Mouse (Mus musculus): Measurements from ENCODE around the gene Hdhd3.
"Not testable (repeated sequence)": the region's sequence is repeated elsewhere in the genome, so short reads cannot be mapped to it uniquely, and the experiment has no call there.

Hdhd3 gene

GRCm38 (mm10) chr4:62508839-62509238, 5.6 kb upstream of the Hdhd3 start:
- peak; percentile 60 for DNase-seq

- peak; percentile 66 for DNase-seq
These were observed 3.5 kb upstream of the Hdhd3 start for GRCm38 (mm10) chr4:62506798-62507197.

- DNase-seq: no peak
These were observed 2.7 kb upstream of the Hdhd3 start for GRCm38 (mm10) chr4:62505991-62506390.

- peak; percentile 46 for DNase-seq
These were observed 298 bp downstream of the Hdhd3 start for GRCm38 (mm10) chr4:62502969-62503368.

DNA sequence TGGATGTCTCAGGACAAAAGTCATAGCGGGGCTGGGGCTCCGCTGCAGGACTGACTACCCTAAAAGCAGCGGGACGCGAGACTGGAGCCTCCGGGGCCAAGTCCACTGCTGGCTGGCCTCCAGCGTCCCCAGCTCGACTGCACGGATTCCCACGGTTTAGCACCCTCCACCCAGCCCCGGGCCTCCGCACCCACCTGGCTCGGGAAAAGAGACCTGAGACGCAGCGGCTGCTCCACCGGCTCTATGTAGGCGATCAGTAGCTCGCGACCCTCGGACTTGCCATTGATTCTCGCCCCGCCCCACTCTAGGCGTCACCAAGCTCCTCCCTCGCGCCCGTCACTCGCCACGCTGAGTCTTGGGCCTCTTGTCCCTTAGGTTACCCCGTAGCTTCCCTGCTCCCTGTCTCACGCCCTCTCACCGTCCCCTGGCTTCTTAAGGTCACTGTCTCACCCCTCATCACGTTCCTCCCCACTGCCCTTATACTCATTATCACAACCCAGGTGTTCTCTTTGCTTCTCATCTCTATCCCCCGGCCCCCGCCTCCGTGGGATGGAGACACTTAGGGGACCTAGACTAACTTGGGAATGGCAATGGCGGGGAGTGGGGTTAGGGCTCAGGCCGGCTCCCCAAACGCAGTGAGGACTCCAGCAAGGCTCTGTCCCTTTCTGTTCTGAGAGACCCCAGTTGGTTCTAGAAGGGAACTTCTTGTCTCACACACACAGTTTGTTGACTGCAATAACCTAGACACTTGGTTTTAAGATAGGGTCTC, 1.1 kb downstream of the Hdhd3 start:
- peak; percentile 96 for DNase-seq

GRCm38 (mm10) chr4:62501534-62501933, 1.7 kb downstream of the Hdhd3 start:
- DNase-seq: no peak

- no peak for DNase-seq
These were observed 2.5 kb downstream of the Hdhd3 start for GRCm38 (mm10) chr4:62500799-62501198.

- peak; percentile 73 for DNase-seq
These were observed 6.5 kb downstream of the Hdhd3 start for GRCm38 (mm10) chr4:62496815-62497214.

DNA sequence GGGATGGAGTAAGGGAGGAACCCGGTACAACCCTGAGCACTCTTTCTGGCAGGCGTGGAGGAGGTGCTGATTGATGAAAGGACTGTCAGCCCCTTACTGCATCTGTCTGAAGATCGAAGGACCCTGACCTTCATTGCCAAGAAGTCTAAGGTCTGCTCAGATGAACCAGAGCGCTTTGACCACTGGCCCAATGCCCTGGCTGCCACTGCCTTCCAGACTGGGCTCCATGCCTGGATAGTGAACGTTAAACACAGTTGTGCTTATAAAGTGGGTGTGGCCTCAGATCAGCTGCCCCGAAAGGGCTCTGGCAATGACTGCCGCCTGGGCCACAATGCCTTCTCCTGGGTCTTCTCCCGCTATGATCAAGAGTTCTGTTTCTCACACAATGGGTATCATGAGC, 7.3 kb downstream of the Hdhd3 start:
- DNase-seq: peak; percentile 66

GRCm38 (mm10) chr4:62494230-62494629, 9.0 kb downstream of the Hdhd3 start:
- DNase-seq: no peak

DNA sequence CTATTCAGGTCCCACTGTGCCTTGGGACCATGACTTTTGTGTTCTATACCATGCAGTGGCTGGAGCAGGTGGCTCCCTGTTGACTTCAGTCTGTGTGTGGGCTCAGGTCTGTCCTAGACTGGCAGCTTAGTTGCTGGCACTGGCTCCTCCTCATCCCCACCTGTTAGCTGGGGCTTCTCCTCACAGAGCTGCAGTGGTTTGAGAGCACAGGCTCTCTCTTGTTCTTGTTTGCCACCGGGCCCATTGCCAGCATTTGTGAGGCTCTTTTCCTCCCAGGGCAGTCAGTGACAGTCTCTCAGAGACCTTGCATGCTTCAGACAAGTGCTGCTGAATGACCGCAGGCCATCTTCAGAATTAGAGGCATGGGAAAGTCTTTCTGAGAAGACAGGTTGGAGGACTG, 10.6 kb downstream of the Hdhd3 start:
- no peak for DNase-seq

- no peak for DNase-seq
These were observed 15.4 kb downstream of the Hdhd3 start for GRCm38 (mm10) chr4:62487914-62488313.

- DNase-seq: no peak
These were observed 16.1 kb downstream of the Hdhd3 start for GRCm38 (mm10) chr4:62487172-62487571.

DNA sequence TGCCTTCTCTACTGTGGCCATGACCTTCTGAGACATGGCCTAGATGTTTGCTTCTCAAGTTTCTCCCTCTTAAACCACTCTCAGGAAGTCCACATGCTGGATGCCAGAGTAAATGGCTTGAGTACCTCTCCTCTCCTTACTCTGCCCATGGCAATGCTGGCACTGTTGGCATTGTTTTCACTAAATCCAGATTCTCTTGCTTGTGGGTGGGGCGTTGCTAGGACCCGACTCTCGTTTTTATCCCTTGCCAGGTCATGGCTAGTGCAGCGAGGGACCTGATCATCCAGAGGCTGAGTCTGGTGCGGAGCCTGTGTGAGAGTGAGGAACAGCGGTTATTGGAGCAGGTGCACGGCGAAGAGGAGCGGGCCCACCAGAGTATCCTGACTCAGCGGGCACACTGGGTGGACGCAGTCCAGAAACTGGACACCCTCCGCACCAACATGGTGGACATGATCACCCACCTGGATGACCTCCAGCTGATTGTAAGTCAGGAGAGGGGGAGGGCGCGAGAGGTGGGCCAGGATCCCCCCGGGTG, 17.0 kb downstream of the Hdhd3 start:
- no peak for DNase-seq

GRCm38 (mm10) chr4:62485450-62486161, 17.7 kb downstream of the Hdhd3 start:
- DNase-seq: peak; percentile 40

DNA sequence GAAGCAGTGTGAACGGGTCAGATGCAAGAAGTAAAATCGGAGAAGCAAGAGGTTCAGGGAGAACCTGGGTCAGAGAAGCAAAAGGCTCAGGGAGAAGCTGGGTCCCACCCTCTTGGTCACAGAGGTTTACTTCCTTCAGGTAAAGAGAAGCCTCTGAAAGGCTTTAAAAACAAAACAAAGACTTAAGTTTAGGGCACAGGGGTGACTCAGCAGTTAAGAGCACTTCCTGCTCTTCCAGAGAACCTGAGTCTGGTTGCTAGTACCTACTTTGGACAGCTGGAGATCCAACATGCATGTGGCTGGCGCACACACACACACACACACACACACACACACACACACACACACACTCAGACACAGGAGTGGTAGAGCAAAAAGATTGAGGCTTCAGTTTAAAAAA, 18.3 kb downstream of the Hdhd3 start:
- DNase-seq: no peak

- DNase-seq: peak; percentile 45
These were observed 22.3 kb downstream of the Hdhd3 start for GRCm38 (mm10) chr4:62480709-62481605.

DNA sequence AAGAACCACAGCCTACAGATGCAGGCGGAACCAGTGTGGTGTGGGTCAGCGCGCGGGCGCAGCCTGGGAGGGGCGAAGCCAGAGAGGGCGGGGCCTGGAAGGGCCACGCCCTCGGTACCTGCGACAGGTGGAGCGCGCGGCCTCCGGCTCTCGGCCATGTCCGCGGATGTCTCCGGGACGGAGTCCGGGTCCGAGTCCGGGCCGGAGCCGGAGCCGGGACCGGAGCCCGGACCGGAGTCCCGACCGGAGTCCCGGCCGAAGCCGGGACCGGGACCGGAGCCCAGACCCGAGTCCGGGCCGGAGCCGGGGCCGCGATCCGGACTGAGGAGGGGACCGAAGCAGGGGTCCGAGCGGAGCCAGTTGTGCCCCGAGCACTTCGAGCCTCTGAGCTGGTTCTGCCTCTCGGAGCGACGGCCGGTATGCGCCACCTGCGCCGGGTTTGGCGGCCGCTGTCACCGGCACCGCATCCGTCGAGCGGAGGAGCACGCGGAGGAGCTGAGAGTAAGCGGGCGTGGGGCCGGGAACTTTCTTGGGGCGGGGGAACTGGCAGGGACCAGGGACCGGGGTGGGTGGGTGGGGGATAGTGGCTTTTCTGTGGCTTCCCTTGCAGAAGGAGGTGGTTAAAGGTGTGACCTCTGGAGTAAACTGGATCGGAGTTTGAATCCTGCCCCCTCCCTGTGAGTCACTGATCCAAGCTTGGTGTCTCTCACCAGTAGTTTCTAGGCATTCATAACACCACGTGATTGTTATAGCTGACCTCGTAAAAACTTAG, 23.1 kb downstream of the Hdhd3 start, which contains the start of gene Bspry:
Bspry (plus strand) TSS at position 117 of the 772 bp plus-strand sequence.
- peak; percentile 83 for DNase-seq

DNA sequence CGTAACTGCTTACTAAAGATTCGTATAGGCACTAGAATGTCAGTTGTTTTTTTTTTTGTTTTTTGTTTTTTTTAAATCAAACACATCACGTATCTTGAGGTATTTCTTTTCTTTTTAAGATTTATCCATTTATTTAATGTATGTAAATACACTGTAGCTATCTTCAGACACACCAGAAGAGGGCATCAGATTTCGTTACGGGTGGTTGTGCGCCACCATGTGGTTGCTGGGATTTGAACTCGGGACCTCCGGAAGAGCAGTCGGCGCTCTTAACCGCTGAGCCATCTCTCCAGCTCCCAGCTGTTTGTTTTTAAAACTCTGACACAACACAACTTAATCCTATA, 23.7 kb downstream of the Hdhd3 start:
- not testable (repeated sequence) for DNase-seq

DNA sequence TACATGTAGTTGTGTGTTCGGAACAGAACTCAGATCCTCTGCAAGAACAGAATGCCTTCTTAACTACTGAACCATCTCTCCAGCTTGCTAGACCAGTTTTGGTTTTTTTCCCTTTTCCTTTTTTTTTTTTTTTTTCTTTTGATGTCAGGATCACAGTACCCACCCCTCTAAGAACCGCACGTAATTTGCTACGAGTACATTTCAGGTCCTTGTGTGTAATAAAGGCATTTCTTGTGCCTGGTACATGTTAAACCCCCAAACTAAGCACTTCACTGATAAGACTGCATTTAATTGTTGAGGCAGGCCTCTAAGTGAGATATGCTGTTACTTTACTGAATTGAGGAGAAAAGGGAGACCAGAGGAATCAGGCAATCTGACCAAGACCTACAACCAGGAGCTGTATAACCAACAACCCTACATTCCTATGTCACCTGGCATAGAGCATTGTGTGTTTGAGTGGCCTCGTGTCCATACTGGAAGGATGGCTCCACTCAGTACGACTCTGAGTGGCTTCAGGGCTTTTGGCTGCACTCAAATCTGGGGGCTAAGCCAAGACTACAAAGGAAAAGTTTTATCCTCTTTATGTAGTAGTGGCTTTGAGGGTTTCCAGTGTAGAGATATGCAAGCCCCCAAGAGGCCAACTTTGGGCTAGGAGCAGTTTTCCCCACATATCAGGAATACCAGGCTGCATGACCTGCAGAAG, 25.6 kb downstream of the Hdhd3 start:
- DNase-seq: no peak

- DNase-seq: no peak
These were observed 27.5 kb downstream of the Hdhd3 start for GRCm38 (mm10) chr4:62475793-62476192.

GRCm38 (mm10) chr4:62475131-62475530, 28.1 kb downstream of the Hdhd3 start:
- no peak for DNase-seq
